Mouse (Mus musculus): ENCODE data around the gene Tctn3.
"Not testable (repeated sequence)": the region's sequence is repeated elsewhere in the genome, so short reads cannot be mapped to it uniquely, and the experiment has no call there.

The Tctn3 gene

GRCm38 (mm10) chr19:40625935-40626334, 13.9 kb upstream of the Tctn3 start:
- no peak for DNase-seq (ENCODE audit: low spot score)

DNA sequence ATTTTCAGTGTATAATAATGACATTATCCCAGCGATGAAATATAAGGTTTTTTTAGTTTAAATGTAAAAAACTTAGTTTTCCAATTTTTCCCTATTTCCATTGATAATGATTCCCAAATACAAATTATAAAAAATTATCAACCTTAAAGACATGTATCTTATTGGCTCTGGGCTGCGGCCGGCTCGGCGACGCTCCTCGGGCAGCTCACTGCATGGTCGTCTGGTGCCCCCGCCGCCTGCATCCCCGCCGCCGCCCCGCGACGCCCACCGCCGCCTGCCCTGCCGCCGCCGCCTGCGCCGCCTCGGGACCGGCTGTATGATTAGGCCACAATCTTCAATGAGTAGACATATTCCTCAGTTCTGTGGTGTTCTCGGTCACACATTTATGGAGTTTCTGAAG, 9.6 kb upstream of the Tctn3 start:
- DNase-seq (ENCODE audit: low spot score), result not testable (repeated sequence)

DNA sequence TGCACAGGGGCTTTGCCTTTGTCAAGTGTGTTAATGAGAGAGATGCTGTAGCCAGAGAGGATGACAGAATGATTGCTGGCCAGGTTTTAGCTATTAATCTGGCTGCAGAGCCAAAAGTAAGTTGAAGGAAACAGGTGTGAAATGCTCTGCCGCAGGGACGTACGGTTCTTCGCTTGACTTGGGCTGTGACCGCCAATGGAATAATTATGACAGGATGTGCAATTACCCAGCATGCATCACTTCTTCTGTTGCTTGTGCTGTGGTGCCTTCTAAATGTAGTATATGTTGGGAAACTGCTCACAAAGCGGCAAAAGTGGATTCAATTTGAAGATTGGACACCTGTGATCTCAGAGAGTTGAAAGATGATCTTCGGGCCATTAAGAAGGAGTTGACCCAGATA, 4.0 kb upstream of the Tctn3 start:
- no peak for DNase-seq (ENCODE audit: low spot score)

- DNase-seq (ENCODE audit: low spot score), result no peak
Measured at GRCm38 (mm10) chr19:40614811-40615210, 2.8 kb upstream of the Tctn3 start.

GRCm38 (mm10) chr19:40607676-40608075, 4.4 kb downstream of the Tctn3 start:
- no peak for DNase-seq (ENCODE audit: low spot score)

DNA sequence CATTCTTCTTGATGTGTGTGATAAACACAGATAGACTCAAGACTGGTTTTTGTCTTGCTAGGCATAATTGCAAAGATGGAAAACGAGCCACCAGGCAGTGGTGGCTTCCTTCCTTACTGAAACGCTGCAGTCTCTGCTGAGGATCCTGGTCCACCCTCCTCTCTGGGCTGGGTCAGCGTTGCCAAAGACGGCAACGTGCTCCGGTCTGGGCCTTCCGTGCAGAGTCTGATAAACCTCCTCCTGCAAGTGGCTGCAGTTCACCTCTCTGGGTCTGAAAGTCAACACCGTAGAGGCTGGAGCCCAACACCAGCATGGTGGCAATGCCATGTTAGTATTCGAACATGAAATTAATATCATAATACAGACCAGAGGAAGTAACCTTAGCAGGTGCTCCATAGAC, 6.8 kb downstream of the Tctn3 start:
- DNase-seq (ENCODE audit: low spot score), result no peak

GRCm38 (mm10) chr19:40601870-40602269, 10.2 kb downstream of the Tctn3 start:
- no peak for DNase-seq (ENCODE audit: low spot score)

- DNase-seq (ENCODE audit: low spot score), result not testable (repeated sequence)
Measured at GRCm38 (mm10) chr19:40600846-40601245, 11.2 kb downstream of the Tctn3 start.

DNA sequence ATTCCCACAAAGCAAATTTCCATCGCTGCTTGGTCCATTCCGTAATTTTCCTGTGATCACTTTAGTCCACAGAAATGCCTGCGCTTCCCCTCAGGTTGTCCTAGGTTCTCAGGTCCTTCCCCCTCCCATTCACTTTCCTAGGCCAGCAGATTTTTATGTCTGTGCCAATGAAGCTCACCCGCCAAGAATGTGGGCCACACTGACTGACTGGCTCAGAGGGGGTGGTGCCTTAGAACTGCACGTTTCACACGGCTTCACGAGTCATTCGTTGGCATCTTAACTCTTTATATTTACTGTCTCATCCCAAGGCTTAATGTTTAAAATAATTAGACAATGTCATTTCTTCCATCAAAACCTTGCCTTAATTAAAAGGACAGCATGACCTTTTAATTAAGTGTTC, 16.2 kb downstream of the Tctn3 start:
- DNase-seq (ENCODE audit: low spot score), result no peak

DNA sequence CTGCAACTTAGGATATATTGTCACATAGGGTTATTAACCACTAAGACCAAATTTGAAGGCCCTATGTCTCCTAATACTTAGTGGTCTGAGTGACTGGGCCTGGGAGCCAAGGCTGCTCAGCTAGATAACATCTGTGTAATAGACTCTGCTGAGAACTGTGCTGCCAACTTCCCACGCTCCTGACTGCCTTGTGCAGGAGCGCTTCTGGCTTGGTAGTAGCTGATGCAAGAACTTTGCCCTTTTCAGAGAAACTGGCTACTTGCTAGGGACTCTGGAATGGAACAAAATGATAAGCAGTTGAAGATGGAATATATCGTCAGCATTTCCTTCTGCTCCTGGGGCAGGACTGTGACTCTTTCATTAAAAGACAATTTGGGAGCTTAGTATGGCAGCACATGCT, 16.8 kb downstream of the Tctn3 start:
- DNase-seq (ENCODE audit: low spot score), result no peak

- DNase-seq (ENCODE audit: low spot score), result no peak
Measured at GRCm38 (mm10) chr19:40589530-40589880, 22.5 kb downstream of the Tctn3 start.

- peak; percentile 88 for DNase-seq (ENCODE audit: low spot score)
Measured at GRCm38 (mm10) chr19:40588847-40589529, 23.0 kb downstream of the Tctn3 start.

- DNase-seq (ENCODE audit: low spot score), result peak; percentile 95
Measured at GRCm38 (mm10) chr19:40588293-40588654, 23.8 kb downstream of the Tctn3 start, which contains the start of gene Aldh18a1. Gene Aldh18a1 (minus strand): TSS chr19:40588463.

- DNase-seq (ENCODE audit: low spot score), result no peak
Measured at GRCm38 (mm10) chr19:40587491-40588292, 24.3 kb downstream of the Tctn3 start.

DNA sequence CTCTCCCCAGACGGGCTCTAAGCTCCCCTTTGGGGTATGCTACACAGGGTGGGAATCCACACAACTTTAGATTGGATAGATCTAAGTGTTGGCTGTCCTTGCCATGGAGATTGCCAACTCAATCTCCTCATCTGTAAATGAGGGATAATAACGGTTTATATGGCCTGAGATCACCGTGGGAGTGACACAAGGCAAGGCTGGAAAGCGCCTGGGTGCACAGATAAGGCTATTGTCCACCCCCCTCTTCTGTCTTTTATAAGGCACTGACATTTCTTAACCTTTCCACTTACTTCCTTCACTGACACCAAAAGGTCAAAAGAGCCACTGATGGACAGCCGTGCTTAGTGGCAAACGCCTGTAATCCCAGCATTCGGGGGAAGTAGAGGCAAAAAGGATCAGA, 25.1 kb downstream of the Tctn3 start:
- DNase-seq (ENCODE audit: low spot score), result no peak

- no peak for DNase-seq (ENCODE audit: low spot score)
Measured at GRCm38 (mm10) chr19:40581662-40582061, 30.4 kb downstream of the Tctn3 start.

DNA sequence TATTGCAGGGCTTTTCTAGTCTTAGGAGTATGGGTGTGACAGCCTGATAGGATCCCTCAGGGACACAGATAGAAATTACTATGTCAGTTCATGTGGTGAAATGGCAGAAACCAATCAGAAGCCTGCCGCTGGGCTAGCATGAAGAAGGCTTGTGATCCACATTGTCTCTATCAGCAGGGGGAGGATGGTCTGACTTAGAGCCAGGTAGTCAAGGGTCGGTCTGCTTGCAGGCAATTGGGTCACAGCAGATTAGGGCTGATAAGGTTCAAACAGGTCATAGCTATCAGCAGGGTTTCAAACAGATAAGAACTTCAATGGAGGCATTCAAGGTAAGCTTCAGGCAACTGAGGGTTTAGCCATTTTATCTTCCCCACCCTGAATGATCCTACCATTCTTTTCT, 31.1 kb downstream of the Tctn3 start:
- DNase-seq (ENCODE audit: low spot score), result no peak

DNA sequence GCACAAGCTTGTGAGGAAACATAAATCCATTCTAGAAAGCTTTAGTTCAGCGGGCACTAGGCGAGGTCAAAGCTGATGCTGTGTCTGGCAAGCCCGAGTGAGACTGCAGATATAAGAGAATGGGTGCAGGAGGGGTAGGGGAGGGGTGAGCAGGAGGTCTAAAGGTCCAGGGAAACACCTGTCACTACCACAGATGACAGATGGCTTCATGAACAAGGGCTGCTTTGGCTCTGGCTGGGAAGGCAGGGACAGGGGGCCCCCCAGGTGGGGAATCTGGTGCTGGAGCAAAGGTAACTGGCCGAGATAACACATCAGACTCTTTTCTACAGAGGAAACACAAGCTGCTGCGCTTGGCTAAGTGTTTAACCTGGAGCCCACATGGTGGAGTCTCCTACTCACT, 36.6 kb downstream of the Tctn3 start:
- DNase-seq (ENCODE audit: low spot score), result no peak

DNA sequence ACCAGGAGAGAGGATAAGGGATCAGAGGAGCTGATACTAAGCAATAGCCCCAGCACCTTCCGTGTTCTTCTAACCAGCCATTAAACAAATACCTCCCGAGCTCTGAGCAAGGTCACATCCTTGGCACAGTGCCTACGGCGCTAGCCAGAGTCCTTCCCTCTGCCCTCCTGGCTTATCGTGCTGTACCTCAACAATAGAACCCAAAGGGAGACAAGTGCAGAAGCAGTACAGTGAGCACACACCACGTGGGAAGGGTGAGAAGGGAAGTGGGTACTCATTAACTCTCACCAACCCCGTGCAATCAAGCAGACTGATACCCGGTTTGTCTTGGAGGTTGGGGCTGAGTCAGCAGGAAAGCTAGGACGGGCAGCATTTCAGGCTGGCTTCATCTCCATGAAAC, 41.3 kb downstream of the Tctn3 start:
- peak; percentile 68 for DNase-seq (ENCODE audit: low spot score)

DNA sequence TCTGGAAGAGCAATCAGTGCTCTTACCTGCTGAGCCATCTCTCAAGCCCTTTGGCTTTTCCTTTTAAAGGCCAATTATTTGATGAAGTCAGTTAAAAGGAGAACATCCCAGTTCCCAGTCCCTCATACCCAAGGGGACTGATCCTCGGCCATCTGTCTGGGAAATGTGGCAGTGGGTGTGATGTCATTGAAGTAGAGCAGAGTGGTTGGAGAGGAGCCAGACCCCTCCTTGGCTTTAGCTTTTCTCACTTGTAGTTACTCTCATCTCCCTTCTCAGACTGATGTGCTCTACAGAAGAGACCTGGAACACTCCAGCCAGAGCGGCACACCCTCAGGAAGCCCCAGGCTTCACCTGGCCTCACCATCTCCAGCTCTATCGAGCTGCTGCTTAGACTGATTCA, 44.4 kb downstream of the Tctn3 start:
- DNase-seq (ENCODE audit: low spot score), result no peak

- DNase-seq (ENCODE audit: low spot score), result no peak
Measured at GRCm38 (mm10) chr19:40563880-40564645, 48.0 kb downstream of the Tctn3 start.

- DNase-seq (ENCODE audit: low spot score), result not testable (repeated sequence)
Measured at GRCm38 (mm10) chr19:40561521-40561920, 50.5 kb downstream of the Tctn3 start.

DNA sequence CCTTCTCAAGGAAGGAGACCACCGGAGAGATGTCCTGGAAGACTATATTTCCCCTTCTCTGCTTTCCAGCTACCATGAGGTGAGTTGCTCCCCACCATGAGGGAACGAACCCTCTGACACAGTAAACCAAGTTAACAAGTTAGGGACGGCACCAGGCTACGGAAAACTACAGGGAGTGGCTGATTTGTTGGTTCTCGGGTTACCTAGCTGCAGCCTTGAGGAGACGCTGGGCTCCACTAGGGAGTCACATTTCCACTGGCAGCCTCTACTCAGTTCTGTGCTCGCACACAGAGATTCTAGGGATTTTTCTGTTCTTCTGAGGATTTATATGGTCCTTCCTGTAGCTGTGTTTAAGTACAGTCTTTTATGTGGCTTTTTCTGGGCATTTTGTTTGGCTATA, 56.0 kb downstream of the Tctn3 start:
- DNase-seq (ENCODE audit: low spot score), result no peak

Measured in ovary, postnatal 36 days (tissue).